Mouse (Mus musculus): ENCODE results near the gene Med4.
A peak's percentile ranks its signal among the peaks of the same experiment; 100 is the strongest.

Gene Med4

DNA sequence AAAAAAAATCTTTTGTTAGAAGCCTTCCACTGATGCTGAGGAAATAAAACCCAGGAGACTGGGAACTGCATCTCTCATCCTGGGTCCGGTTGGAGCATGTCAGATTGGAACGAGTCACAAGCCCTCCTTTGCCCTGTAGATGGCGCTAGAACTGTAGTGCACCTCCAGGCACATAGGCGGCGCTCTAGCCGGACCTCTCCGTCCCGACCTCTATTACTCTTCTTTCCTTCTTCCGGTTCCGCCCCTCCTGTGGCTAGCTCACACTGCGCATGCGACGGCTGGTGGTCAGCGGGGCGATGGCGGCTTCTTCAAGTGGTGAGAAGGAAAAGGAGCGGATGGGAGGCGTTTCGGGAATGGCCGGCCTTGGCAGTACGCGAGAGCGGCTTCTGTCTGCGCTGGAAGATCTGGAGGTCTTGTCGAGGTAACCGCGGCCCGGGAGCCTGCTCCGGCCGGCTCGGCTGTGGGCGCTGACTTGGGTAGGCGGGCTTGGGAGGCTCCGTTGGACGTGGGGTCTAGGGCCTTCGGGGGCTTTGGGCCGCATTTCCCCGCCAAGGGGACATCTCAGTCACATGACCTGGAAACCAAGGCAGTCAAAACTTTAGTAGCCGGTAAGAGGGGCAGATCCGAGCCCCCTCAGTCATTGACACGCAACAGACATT, at the start of gene Med4:
Gene Med4 (plus strand): TSS at position 261 of the 659 bp plus-strand sequence.
- DNase-seq, result peak; percentile 87 to 93

GRCm38 (mm10) chr14:73460514-73461134, 49.2 kb upstream of the Med4 start:
- DNase-seq, result no peak

- DNase-seq, result no peak
These were observed 47.6 kb upstream of the Med4 start for GRCm38 (mm10) chr14:73462211-73462610.

DNA sequence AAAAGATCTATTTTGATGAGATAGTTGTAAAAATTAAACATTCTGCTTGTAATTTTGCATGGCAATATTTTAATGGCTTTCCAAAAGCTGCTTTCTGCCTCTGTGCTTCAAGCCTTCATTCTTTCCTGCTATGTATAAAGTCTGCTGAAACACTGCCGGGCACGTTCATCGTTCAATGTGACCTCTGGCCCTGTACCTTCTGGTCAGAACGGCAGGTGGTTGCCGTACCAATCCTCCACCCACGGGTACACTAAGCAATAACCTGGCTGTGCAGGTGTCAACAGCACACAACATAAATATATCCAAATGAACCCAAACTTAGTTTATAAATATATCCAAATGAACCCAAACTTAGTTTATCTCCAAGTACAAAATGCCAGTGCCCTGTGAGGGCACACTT, 42.1 kb upstream of the Med4 start:
- DNase-seq, result no peak

DNA sequence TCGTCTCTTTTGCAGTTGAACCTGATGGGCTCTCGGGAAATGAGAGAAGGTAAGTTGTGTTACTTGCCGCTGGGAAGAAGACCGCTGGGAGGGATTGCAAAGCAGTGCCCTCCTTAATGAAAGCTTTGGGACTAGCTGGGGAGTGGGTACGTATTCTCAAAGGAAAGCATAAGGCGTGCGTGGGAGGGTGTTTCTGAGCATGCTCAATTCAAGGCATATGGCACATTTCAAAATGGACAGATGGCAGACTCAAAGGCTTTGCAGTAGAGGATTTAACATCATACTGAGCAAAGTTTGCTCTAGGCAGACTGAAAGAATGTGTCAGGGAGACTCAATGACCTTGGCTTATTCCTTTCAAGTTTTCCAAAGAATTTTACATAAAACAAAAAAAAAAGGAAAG, 40.3 kb upstream of the Med4 start:
- DNase-seq, result no peak

- no peak for DNase-seq
These were observed 39.2 kb upstream of the Med4 start for GRCm38 (mm10) chr14:73470593-73470992.

DNA sequence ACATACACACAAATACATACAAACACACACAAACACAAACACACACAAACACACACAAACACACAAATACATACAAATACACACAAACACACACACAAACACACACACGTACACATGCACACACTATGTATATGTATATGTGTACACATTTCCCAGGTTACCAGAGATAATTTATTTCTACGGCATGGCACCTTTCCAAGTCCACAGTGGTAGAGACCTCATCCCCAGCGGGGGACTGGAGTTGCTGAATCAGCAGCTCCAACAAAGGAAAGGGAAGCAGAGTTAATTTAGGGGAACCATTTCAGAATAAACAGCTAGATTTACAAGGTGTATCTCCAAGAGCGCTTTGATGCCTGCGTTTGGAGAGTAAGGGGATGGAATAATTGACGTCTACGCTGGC, 37.6 kb upstream of the Med4 start:
- no peak for DNase-seq

- DNase-seq, result no peak
These were observed 36.0 kb upstream of the Med4 start for GRCm38 (mm10) chr14:73473670-73474460.

DNA sequence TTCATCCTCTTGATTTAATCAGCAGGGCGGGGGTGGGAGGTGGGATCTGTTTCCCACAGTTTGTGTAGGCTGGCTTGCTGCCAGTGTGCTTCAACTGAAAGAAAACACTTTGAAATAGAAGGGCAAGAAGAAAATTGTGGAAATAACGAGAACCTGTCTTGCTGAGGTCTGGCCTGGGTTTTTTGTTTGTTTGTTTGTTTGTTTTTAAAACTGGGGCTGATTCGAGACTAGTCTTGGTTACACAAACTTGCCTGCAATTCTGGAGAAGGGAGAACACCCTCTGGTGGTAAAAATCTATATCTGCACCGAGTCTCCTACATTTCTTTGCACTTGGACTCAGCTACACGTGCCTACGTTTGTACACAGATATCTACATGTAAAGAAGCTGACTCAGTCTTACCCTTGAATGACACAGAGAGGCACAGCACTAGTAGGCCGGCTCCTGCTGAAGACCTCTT, 35.2 kb upstream of the Med4 start:
- no peak for DNase-seq

DNA sequence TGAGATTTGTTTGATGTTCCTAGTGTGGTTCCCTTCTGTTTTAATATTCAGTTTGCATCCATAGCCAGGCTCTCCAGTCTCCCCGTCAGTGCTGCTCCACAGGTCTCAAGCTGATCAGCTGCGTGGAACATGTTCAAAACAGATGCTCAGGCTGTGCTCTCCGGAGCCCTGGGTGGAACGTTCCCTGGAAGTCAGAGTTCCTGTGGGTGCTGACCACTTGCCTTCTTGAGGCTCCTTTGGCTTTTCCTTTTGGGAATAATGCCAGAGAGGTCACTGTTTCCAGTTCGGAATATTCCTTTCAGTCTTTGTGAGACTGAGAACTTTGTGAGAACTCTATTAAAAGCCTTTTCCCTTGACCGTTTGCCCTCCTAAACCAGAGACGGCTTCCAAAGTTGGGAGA, 34.3 kb upstream of the Med4 start:
- DNase-seq, result no peak

- DNase-seq, result no peak
These were observed 33.4 kb upstream of the Med4 start for GRCm38 (mm10) chr14:73476361-73476934.

GRCm38 (mm10) chr14:73477077-73477476, 32.7 kb upstream of the Med4 start:
- no peak for DNase-seq

GRCm38 (mm10) chr14:73478321-73478720, 31.5 kb upstream of the Med4 start:
- no peak for DNase-seq

GRCm38 (mm10) chr14:73479771-73480170, 30.1 kb upstream of the Med4 start:
- no peak for DNase-seq

DNA sequence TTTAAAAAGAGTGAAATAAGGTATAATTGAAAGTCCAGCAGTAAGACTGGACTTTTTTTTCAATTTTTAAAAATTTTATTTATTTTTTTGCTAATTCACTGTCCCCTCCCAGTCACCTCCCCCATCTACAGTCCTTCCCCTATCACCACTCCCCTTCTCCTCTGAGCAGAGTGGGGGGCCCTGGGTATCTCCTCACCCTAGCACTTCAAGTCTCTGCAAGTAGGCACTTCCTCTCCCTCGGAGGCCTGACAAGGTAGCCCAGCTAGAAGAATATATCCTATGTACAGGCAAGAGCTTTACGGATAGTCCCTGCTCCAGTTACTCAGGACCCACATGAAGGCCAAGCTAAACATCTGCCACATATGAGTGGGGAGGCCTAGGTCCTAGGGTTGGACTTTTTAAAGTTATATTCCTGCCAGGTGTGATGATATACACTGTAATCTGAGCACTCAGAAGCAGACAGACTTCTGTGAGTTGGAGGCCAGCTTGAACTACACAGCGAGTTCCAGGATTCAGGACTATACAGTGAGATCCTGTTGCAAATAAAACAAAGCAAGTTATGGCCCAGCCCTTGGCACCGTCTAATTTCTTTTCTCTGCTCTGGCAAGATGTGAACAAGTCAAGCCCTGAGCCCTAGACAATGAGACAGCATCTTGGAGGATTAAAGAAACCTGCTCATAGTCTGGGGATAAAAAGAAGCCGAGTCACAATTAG, 26.2 kb upstream of the Med4 start:
- DNase-seq, result no peak

DNA sequence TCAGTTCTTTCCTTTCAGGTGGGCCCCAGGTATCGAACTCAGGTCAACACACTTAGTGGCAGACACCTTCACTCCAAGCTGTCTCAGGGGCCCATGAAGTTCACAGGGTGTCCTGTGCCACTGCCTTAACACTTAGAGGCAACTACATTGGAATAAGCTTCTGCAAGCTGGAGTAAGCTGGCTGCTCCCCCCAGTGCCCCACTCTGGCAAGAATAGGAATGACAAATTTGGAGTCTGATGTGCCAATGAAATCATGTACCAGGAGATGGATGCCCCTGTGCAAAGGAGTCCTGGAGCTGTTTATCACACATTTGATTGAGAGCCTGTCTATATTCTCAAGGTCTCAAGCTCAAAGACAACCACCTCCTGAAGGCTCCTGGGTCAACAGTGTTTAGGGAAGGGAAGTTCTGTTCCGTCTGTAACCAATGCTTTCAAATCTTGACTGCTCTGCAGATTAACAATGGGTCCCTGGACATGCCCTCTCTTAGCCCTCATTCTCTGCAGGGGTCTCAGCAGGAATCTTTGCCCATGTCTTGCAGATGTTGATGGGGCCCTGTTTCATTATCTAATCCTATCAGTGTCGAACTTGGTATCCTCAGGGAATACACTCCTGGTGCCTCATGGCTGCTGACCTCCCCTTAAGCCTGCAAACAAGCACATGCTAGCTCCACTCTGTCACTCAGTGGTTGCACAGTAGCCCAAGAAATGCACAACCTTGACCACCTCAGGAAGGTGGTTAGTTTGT, 25.3 kb upstream of the Med4 start:
- no peak for DNase-seq

- no peak for DNase-seq
These were observed 23.2 kb upstream of the Med4 start for GRCm38 (mm10) chr14:73486641-73487040.

DNA sequence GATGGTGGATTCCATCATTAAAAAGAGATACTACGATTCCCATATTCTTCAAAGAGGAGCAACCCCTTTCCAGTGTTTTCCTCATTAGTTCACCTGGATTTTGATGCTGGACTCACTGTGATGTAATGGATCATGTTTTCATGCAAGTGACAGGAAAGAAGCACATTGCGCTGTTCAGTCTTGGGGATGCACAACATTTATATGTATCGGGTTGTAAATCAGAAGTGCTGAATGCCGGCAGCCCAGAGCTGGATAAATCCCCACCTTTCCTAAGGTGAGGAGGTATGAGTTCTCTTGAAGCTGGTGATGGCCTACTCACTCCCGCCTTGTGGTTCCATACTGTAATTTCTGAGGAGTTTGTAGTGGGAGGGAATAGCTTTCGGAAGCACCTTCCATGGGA, 16.5 kb upstream of the Med4 start:
- DNase-seq, result no peak

DNA sequence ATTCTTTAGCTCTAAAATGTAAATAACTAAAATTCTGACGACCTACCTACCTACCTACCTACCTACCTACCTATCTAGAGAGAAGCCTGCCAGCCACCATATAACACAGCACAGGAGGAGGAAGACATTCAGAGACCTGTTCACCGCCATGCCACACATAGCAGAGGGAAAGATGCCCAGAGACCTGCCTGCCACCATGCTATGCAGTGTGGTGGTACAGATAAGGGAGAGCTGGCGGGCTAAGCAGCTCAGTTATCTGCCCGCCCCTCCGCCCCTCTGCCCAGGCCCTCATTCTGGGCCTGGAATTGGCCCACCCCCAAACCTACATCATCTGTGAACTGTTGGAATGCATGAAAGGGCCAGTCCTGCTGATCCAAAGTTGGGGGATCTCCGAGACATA, 15.7 kb upstream of the Med4 start:
- no peak for DNase-seq

- no peak for DNase-seq
These were observed 14.1 kb upstream of the Med4 start for GRCm38 (mm10) chr14:73495753-73496152.

- DNase-seq, result no peak
These were observed 8.5 kb upstream of the Med4 start for GRCm38 (mm10) chr14:73501283-73501682.

- DNase-seq, result no peak
These were observed 8.1 kb upstream of the Med4 start for GRCm38 (mm10) chr14:73501721-73502120.

All from spleen, adult 18-20 months (tissue).